Mouse (Mus musculus) heart, postnatal 0 days (tissue): ENCODE data around the gene Dnajc27. TPM values are rescaled to one million over a fixed set of nuclear protein-coding genes. Genes with fewer than 3 reads are reported as not detected.
A peak's percentile ranks its signal among the peaks of the same experiment; 100 is the strongest.

ENCODE experiments used
- ATAC-seq: fragments of 200-750 bp; cut with Nextera tagmentation; 2 replicates; pipeline ENCODE4 v1.8.0; 2017; ENCODE audit warnings: low read depth, moderate number of reproducible peaks, moderate library complexity; ENCODE audit not compliant: insufficient read depth
- DNase-seq: peaks from one replicate; pipeline ENCODE4 v3.0.0-alpha.2; 2016; ENCODE audit warnings: low spot score
- H3K27ac ChIP-seq: fragments of 300-500 bp; sonication (generic); 2 replicates; pipeline ENCODE4 v1.5.1; 2014; ENCODE audit warnings: low read depth, mild to moderate bottlenecking
- H3K27me3 ChIP-seq: fragments of 300-500 bp; sonication (generic); 2 replicates; pipeline ENCODE4 v1.6.1; 2014; ENCODE audit warnings: low read length, mixed read lengths; ENCODE audit not compliant: control insufficient read depth, insufficient read depth
- H3K36me3 ChIP-seq: fragments of 300-500 bp; sonication (generic); replicated peaks from 2 replicates; pipeline ENCODE4 v1.6.1; 2014; ENCODE audit warnings: low read length, mixed read lengths; ENCODE audit not compliant: control insufficient read depth, insufficient read depth
- H3K4me1 ChIP-seq: fragments of 300-500 bp; sonication (generic); 2 replicates; pipeline ENCODE4 v1.6.1; 2014; ENCODE audit warnings: antibody characterized with exemption; ENCODE audit not compliant: control insufficient read depth, insufficient read depth
- H3K4me2 ChIP-seq: fragments of 300-500 bp; sonication (generic); 2 replicates; pipeline ENCODE4 v1.6.1; 2014; ENCODE audit warnings: low read depth, mild to moderate bottlenecking, low read length, moderate library complexity
- H3K4me3 ChIP-seq: fragments of 300-500 bp; sonication (generic); 2 replicates; pipeline ENCODE4 v1.5.1; 2014; ENCODE audit warnings: low read depth, low read length
- H3K9ac ChIP-seq: fragments of 300-500 bp; sonication (generic); replicated peaks from 2 replicates; pipeline ENCODE4 v1.6.1; 2014; ENCODE audit warnings: low read depth, low read length, mixed read lengths
- H3K9me3 ChIP-seq: fragments of 300-500 bp; sonication (generic); replicated peaks from 2 replicates; pipeline ENCODE4 v1.6.1; 2016; ENCODE audit warnings: low read length; ENCODE audit not compliant: control insufficient read depth
- CTCF ChIP-seq: IDR thresholded peaks from 2 replicates; pipeline ENCODE4 v1.5.1; 2016; ENCODE audit warnings: antibody characterized with exemption, control low read depth, low read depth
- EP300 ChIP-seq: IDR thresholded peaks from 2 replicates; pipeline ENCODE4 v1.6.1; 2016; ENCODE audit warnings: antibody characterized with exemption, low read depth
- WGBS: fragments of 180-500 bp; shearing (Covaris S2); extraction: QIAGEN DNeasy Blood & Tissue Kit; methylation state at CpG from one replicate; pipeline ENCODE4 v1.1.7; 2014; 5-methylcytosine and 5-hydroxymethylcytosine counted together
- polyA plus RNA-seq: library from polyadenylated mRNA; unstranded; fragments of >200 nt; fragmentation: Nextera tagmentation; extraction: Ambion mirVana; gene quantifications from 2 replicates; pipeline ENCODE4 v1.2.1, GENCODE M21; 2015
- total RNA-seq: library from RNA; depleted of rRNA; stranded (reverse); fragments of >200 nt; gene quantifications from 2 replicates; pipeline ENCODE4 v1.2.3, GENCODE M21; 2014; ENCODE audit warnings: low replicate concordance

The Dnajc27 gene
- total and polyA plus RNA-seq, 2 experiments from 2014 or later, result 3.6 to 15.9 TPM

DNA sequence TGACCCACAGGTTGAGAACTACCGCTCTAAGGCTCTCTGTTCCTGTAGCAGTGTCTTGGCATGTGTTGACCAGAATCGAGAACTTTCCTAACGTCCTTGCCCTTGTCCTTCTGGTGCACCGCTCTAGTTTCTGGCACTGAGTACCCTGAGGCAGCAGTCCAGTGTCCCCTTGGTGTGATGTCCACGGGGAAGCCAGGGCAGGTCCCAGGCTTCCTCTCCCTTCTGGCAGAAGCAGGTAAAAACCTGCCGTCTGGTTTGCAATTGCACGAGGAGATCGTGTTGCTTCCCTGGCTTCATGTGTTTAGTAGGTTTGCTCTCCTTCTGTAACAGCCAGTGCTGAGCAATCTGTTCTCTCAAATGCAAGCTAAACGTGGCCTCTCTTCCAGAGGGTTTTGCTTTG lies 10.7 kb upstream of the Dnajc27 start:
- 78% methylated on average over 9 of the region's 9 CpGs for WGBS
- ATAC-seq, result no peak

DNA sequence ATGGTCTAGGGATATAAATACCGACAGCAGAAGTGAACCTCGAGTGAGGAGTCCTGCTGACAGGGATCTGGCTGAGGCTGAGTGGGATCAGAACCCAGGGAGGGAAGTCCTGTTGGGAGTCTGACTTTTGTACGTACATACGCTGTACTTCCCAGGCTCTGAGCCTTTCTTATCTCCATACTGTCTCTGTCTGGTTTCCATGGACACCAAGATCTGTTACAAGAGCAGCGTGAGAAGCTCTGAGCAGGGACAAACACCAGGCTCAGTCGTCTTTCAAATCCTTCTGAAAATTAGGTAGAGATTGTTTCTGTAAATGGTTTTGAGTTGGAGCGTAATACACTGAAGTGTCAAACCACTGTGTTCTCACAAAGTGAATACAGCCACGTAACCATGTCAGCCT lies 7.0 kb upstream of the Dnajc27 start:
- no peak overlapping the region for H3K9ac ChIP-seq
- no peak overlapping the region for H3K27ac ChIP-seq
- H3K4me3 ChIP-seq, result no peak overlapping the region
- DNase-seq, result no peak
- no peaks in the 10 kb centered on the region for H3K4me1 ChIP-seq
- no peaks in the 10 kb centered on the region for H3K36me3 ChIP-seq
- ATAC-seq, result no peak
- no peak overlapping the region for H3K4me2 ChIP-seq
- no peaks in the 10 kb centered on the region for H3K27me3 ChIP-seq
- no peaks in the 10 kb centered on the region for H3K9me3 ChIP-seq
- no peak for TF ChIP-seq EP300
- 39% methylated on average over 8 of the region's 8 CpGs for WGBS

More for the DNA sequence above, 10.7 kb upstream of the Dnajc27 start:
- no peaks in the 10 kb centered on the region for H3K27me3 ChIP-seq
- no peak overlapping the region for H3K27ac ChIP-seq
- no peak overlapping the region for H3K4me3 ChIP-seq
- H3K9ac ChIP-seq, result no peak overlapping the region
- no peaks in the 10 kb centered on the region for H3K4me1 ChIP-seq
- DNase-seq, result no peak
- TF ChIP-seq EP300 (no peak), CTCF (no peak)
- H3K36me3 ChIP-seq, result no peaks in the 10 kb centered on the region
- H3K9me3 ChIP-seq, result no peaks in the 10 kb centered on the region
- H3K4me2 ChIP-seq, result no peak overlapping the region

DNA sequence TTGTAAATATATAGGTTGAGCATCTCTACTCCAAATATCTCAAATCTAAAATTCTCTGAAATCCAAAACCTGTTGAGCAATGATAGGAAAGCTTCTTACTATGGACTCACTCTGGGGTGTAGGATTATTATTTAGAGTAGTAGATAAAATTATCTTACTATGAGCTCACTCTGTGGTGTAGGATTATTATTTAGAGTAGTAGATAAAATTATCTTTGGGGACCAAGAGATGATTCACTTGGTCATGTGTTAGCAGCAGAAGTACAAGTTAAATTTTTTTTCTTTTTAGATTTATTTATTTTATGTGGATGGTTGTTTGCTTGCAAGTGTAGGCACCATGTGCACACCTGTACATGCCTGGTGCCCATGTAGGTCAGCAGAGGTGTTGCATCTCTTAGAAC lies 6.0 kb upstream of the Dnajc27 start:
- no peak for TF ChIP-seq CTCF
- TF ChIP-seq EP300, result no peak
- Histone ChIP-seq H3K4me1 (no peaks in the 10 kb centered on the region), H3K9ac (no peak overlapping the region), H3K4me2 (no peak overlapping the region), H3K36me3 (no peaks in the 10 kb centered on the region), H3K9me3 (no peaks in the 10 kb centered on the region), H3K27me3 (no peaks in the 10 kb centered on the region), H3K4me3 (no peak overlapping the region), H3K27ac (no peak overlapping the region)
- no peak for DNase-seq
- ATAC-seq, result no peak

DNA sequence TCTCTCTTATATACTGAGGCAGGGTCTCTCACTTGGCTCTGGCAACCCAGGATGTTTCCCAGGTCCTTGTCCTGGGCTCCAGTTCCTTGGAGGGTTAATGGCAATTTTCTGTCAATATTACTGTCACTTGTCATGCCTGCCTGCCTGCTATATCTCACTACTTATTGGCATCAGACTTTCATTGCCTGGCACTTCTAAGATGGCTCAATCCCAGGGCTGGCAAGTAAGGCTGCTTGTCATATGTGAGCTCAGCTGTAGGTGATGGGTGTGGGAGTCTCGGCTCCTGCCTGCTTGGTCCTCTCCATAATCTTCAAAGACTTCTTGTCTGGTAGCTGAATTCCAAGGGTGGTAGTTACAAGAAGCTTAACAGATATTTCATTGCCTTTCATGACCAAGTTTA lies 4.3 kb upstream of the Dnajc27 start:
- TF ChIP-seq CTCF (no peak), EP300 (no peak)
- Histone ChIP-seq H3K4me1 (no peaks in the 10 kb centered on the region), H3K9me3 (no peaks in the 10 kb centered on the region), H3K4me2 (no peak overlapping the region), H3K9ac (no peak overlapping the region), H3K4me3 (no peak overlapping the region), H3K36me3 (no peaks in the 10 kb centered on the region), H3K27ac (no peak overlapping the region), H3K27me3 (no peaks in the 10 kb centered on the region)
- ATAC-seq (no peak), DNase-seq (no peak)
- 43% methylated on average over 1 of the region's 1 CpGs for WGBS

DNA sequence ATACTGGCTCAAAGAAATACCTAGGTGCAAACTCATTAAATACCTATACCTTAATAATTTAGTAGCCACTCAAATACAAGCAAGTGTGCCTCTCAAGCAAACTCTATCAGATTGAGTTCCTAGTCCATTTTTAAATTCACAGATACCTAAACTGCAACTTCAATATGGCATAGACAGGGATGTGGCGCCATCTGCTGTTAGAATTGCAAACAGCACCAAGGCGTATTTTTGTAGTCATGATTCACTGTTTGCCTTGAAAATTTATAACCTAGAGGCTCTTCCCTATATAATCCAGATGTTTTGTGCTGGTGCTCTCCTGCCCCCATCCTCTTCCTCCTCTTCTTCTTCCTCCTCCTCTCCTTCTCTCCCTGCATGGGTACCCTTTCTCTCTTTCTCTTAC lies 2.1 kb upstream of the Dnajc27 start:
- Histone ChIP-seq H3K4me2 (no peak overlapping the region), H3K36me3 (no peaks in the 10 kb centered on the region), H3K9me3 (no peaks in the 10 kb centered on the region), H3K27me3 (no peaks in the 10 kb centered on the region), H3K9ac (no peak overlapping the region), H3K27ac (no peak overlapping the region), H3K4me3 (no peak overlapping the region), H3K4me1 (no peaks in the 10 kb centered on the region)
- no peak for TF ChIP-seq EP300
- peak; percentile 95 for TF ChIP-seq CTCF
- WGBS, result 0% methylated on average over 2 of the region's 2 CpGs
- peak; percentile 69 for DNase-seq
- no peak for ATAC-seq

DNA sequence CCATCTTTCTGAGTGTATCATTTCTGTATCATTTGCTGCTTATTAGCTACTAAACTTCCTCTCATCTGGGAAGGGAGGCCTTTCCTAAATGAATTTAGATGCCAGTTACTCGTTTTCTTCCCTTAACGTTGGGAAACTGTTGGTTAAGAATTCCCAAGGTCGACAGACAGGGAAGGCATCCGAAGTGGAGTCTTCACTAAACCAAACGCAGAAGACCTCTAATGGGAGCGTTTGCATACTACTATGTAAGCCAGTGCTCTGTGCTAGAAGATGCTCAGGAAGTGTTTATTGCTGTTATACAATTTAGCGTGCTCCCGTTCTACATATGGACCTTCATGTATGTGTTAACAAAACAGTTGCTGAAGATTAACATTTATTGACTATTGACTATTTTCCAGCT lies 1.1 kb downstream of the Dnajc27 start:
- no peak for DNase-seq
- no peaks in the 10 kb centered on the region for H3K4me1 ChIP-seq
- no peak overlapping the region for H3K4me3 ChIP-seq
- peak overlapping the region; percentile 90 for H3K27ac ChIP-seq
- WGBS, result 51% methylated on average over 8 of the region's 8 CpGs
- no peaks in the 10 kb centered on the region for H3K9me3 ChIP-seq
- ATAC-seq, result no peak
- H3K27me3 ChIP-seq, result no peaks in the 10 kb centered on the region
- H3K9ac ChIP-seq, result no peak overlapping the region
- TF ChIP-seq CTCF (no peak), EP300 (no peak)
- H3K4me2 ChIP-seq, result peak overlapping the region; percentile 67
- peaks cover 25% of the 10 kb centered on the region for H3K36me3 ChIP-seq
